Mouse (Mus musculus) liver, embryonic 16.5 days (tissue): Measurements from ENCODE around the gene Cnr2. TPM values are rescaled to one million over a fixed set of nuclear protein-coding genes. Genes with fewer than 3 reads are reported as not detected.
A peak's percentile ranks its signal among the peaks of the same experiment; 100 is the strongest.

Experiments used
- ATAC-seq: fragments of 200-750 bp; cut with Nextera tagmentation; 2 replicates; pipeline ENCODE4 v1.8.0; 2017; ENCODE audit warnings: low read depth, mild to moderate bottlenecking, moderate number of reproducible peaks, moderate library complexity
- H3K27ac ChIP-seq: fragments of 300-500 bp; sonication (generic); 2 replicates; pipeline ENCODE4 v1.5.1; 2014; ENCODE audit warnings: mild to moderate bottlenecking, low read length
- H3K27me3 ChIP-seq: fragments of 300-500 bp; sonication (generic); 2 replicates; pipeline ENCODE4 v1.6.1; 2014; ENCODE audit warnings: low read depth, low read length, mixed read lengths; ENCODE audit not compliant: control insufficient read depth, insufficient read depth
- H3K36me3 ChIP-seq: fragments of 300-500 bp; sonication (generic); 2 replicates; pipeline ENCODE4 v1.6.1; 2014; ENCODE audit warnings: mild to moderate bottlenecking; ENCODE audit not compliant: control insufficient read depth, insufficient read depth
- H3K4me1 ChIP-seq: fragments of 300-500 bp; sonication (generic); 2 replicates; pipeline ENCODE4 v1.6.1; 2014; ENCODE audit warnings: low read depth, low read length, mixed read lengths; ENCODE audit not compliant: control insufficient read depth
- H3K4me2 ChIP-seq: fragments of 300-500 bp; sonication (generic); 2 replicates; pipeline ENCODE4 v1.6.1; 2014; ENCODE audit warnings: low read depth, low read length, mixed read lengths
- H3K4me3 ChIP-seq: fragments of 300-500 bp; sonication (generic); 2 replicates; pipeline ENCODE4 v1.5.1; 2014; ENCODE audit warnings: low read depth, mild to moderate bottlenecking, low read length
- H3K9ac ChIP-seq: fragments of 300-500 bp; sonication (generic); 2 replicates; pipeline ENCODE4 v1.6.1; 2014; ENCODE audit warnings: low read depth, low read length
- H3K9me3 ChIP-seq: fragments of 300-500 bp; sonication (generic); replicated peaks from 2 replicates; pipeline ENCODE4 v1.6.1; 2016; ENCODE audit warnings: low read length; ENCODE audit not compliant: control insufficient read depth
- WGBS: fragments of 180-500 bp; shearing (Covaris S2); extraction: QIAGEN DNeasy Blood & Tissue Kit; methylation state at CpG from one replicate; pipeline ENCODE4 v1.1.7; 2014; ENCODE audit not compliant: insufficient replicate concordance; 5-methylcytosine and 5-hydroxymethylcytosine counted together
- polyA plus RNA-seq: library from polyadenylated mRNA; unstranded; fragments of >200 nt; fragmentation: Nextera tagmentation; extraction: Ambion mirVana; gene quantifications from 2 replicates; pipeline ENCODE4 v1.2.1, GENCODE M21; 2015

The Cnr2 gene
- polyA plus RNA-seq, 1 experiment from 2014 or later: 2.9 TPM

DNA sequence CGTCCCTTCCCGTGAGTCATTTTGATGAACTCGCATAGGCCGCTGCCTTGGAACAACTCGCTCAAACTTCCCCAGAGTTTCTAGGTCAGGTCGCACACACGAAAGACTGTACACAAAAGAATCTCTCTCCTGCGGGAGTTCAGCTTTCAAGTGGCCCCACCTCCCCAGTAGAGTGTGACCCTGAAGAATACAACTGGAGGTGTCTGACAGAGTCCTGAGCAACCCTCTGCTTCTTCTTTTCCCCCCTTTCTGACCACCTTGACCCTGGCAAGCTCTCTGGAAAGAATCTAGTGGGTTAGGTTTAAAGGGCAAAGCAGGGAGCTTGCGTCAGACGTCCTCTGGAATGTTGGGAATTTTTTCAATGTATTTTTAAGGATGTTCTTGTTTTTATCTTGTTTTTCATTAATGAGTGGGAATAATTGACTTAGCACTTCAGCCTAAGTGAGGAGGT lies 11.8 kb upstream of the Cnr2 start:
- H3K4me1 ChIP-seq: peaks cover 4% of the 10 kb centered on the region
- H3K9me3 ChIP-seq: no peaks in the 10 kb centered on the region
- no peak overlapping the region for H3K4me3 ChIP-seq
- H3K27me3 ChIP-seq: no peaks in the 10 kb centered on the region
- peak overlapping the region; percentile 17; the same call in 1 of the 2 replicates for H3K27ac ChIP-seq
- no peaks in the 10 kb centered on the region for H3K36me3 ChIP-seq
- WGBS: 56% methylated on average over 10 of the region's 10 CpGs
- H3K9ac ChIP-seq: no peak overlapping the region
- no peak for ATAC-seq
- H3K4me2 ChIP-seq: no peak overlapping the region

- no peaks in the 10 kb centered on the region for H3K27me3 ChIP-seq
- no peak overlapping the region for H3K4me3 ChIP-seq
- ATAC-seq: no peak
- WGBS: 43% methylated on average over 7 of the region's 7 CpGs
- H3K4me2 ChIP-seq: no peak overlapping the region
- peaks cover 4% of the 10 kb centered on the region for H3K4me1 ChIP-seq
- no peak overlapping the region for H3K9ac ChIP-seq
- no peaks in the 10 kb centered on the region for H3K36me3 ChIP-seq
- no peak overlapping the region for H3K27ac ChIP-seq
- H3K9me3 ChIP-seq: no peaks in the 10 kb centered on the region
Measured at GRCm38 (mm10) chr4:135883881-135884516, 11.2 kb upstream of the Cnr2 start.

DNA sequence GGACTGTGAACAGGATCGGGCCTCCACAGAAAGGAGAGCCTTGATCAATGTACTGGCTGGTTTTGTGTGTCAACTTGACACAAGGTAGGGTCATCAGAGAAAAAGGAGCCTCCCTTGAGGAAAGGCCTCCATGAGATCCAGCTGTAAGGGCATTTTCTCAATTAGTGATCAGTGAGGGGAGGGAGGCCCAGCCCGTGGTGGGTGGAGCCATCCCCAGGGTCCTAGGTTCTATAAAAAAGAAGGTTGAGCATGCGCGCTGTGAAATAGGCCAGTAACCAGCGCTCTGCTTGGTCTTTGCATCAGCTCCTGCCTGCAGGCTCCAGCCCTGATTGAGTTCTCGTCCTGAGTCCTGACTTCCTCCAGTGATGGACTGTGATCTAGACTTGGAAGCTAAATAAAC lies 10.7 kb upstream of the Cnr2 start:
- H3K9ac ChIP-seq: no peak overlapping the region

GRCm38 (mm10) chr4:135885676-135886075 lies 9.5 kb upstream of the Cnr2 start:
- Histone ChIP-seq H3K4me2 (no peak overlapping the region), H3K9ac (no peak overlapping the region), H3K27ac (no peak overlapping the region), H3K36me3 (no peaks in the 10 kb centered on the region), H3K27me3 (no peaks in the 10 kb centered on the region), H3K9me3 (no peaks in the 10 kb centered on the region), H3K4me3 (no peak overlapping the region), H3K4me1 (peaks cover 4% of the 10 kb centered on the region)
- WGBS: 76% methylated on average over 12 of the region's 12 CpGs
- ATAC-seq: no peak

More for the DNA sequence above, 10.7 kb upstream of the Cnr2 start:
- no peak overlapping the region for H3K27ac ChIP-seq
- H3K4me3 ChIP-seq: no peak overlapping the region
- H3K36me3 ChIP-seq: no peaks in the 10 kb centered on the region
- no peaks in the 10 kb centered on the region for H3K9me3 ChIP-seq
- peaks cover 4% of the 10 kb centered on the region for H3K4me1 ChIP-seq
- H3K4me2 ChIP-seq: no peak overlapping the region
- no peaks in the 10 kb centered on the region for H3K27me3 ChIP-seq
- no peak for ATAC-seq
- 63% methylated on average over 6 of the region's 6 CpGs for WGBS

- no peak overlapping the region for H3K4me3 ChIP-seq
- H3K27me3 ChIP-seq: no peaks in the 10 kb centered on the region
- 63% methylated on average over 4 of the region's 4 CpGs for WGBS
- no peak for ATAC-seq
- H3K4me2 ChIP-seq: no peak overlapping the region
- no peak overlapping the region for H3K9ac ChIP-seq
- H3K4me1 ChIP-seq: peaks cover 4% of the 10 kb centered on the region
- H3K27ac ChIP-seq: no peak overlapping the region
- no peaks in the 10 kb centered on the region for H3K36me3 ChIP-seq
- no peaks in the 10 kb centered on the region for H3K9me3 ChIP-seq
Measured at GRCm38 (mm10) chr4:135886184-135886583, 9.0 kb upstream of the Cnr2 start.

DNA sequence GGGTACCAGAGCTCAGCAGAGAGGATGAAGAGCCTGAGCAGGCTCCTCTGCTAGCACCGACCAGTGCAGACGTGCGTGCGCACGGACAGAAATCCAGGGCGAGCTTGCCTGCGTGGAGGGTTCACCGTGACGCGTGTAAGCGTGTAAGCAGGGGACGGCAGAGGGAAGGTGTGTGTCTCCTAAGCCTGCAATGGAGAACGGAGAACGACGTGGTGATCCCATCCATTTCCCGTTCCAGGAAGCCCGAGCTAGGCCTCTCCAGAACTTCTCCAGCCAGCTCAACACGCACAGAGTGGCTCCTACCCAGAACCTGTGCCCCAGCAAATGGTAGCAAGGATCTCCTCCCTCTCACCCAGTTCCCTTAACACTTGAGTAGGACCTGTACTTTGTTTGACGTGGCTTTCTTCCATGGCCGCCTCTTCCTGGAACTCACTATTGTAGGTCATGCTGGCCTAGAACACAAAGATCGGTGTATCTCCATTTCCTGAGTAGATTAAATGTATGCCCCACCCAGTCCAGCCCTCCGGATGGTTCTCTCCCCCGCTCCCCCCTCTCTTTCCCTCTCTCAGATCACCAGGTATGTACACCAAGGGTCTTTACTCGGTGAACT lies 6.6 kb upstream of the Cnr2 start:
- H3K4me1 ChIP-seq: peaks cover 7% of the 10 kb centered on the region
- no peaks in the 10 kb centered on the region for H3K9me3 ChIP-seq
- no peak overlapping the region for H3K4me2 ChIP-seq
- WGBS: 75% methylated on average over 24 of the region's 24 CpGs
- H3K9ac ChIP-seq: no peak overlapping the region
- no peak overlapping the region for H3K27ac ChIP-seq
- ATAC-seq: no peak
- no peaks in the 10 kb centered on the region for H3K36me3 ChIP-seq
- H3K27me3 ChIP-seq: no peaks in the 10 kb centered on the region
- no peak overlapping the region for H3K4me3 ChIP-seq

DNA sequence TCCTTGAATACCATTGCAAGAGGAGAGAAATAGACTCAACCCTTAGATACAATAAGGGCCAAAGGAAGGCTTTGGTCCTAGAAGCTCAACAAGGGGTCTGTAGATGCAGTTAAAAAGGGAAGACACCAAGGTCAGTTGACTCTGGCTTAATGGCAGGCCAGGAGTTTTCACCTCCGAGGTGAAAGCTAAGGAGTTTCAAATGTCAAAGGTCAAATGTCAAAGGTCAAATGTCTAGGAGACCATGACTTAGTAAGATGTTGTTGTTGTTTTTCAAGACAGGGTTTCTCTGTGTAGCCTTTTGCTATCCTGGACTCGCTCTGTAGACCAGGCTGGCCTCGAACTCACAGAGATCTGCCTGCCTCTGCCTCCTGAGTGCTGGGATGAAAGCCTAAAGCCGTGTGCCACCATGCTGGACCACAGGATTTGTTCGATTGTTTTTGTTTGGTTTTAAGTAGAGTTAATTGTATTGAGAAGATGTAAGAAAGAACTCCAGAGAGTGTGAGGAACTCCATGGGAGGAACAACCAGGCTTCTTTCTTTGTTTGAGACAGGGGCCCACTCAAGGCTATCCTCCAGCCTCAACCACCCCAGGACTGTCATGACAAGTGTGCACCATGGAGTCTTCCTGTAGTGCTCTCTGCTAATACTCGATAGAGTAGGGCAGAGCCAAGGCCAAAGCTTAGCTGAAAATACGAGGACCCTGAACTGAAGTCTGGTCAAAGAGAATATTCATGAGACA lies 5.9 kb upstream of the Cnr2 start:
- H3K9ac ChIP-seq: no peak overlapping the region
- no peaks in the 10 kb centered on the region for H3K9me3 ChIP-seq
- ATAC-seq: no peak
- no peak overlapping the region for H3K4me2 ChIP-seq
- H3K27ac ChIP-seq: no peak overlapping the region
- H3K36me3 ChIP-seq: no peaks in the 10 kb centered on the region
- H3K4me1 ChIP-seq: peaks cover 5% of the 10 kb centered on the region
- 63% methylated on average over 7 of the region's 7 CpGs for WGBS
- no peaks in the 10 kb centered on the region for H3K27me3 ChIP-seq
- no peak overlapping the region for H3K4me3 ChIP-seq

- no peak overlapping the region for H3K9ac ChIP-seq
Measured at GRCm38 (mm10) chr4:135889884-135890283, 5.3 kb upstream of the Cnr2 start.

GRCm38 (mm10) chr4:135891539-135891938 lies 3.7 kb upstream of the Cnr2 start:
- Histone ChIP-seq H3K4me3 (no peak overlapping the region), H3K4me2 (no peak overlapping the region), H3K36me3 (no peaks in the 10 kb centered on the region), H3K9ac (no peak overlapping the region), H3K27me3 (no peaks in the 10 kb centered on the region), H3K9me3 (no peaks in the 10 kb centered on the region), H3K27ac (no peak overlapping the region), H3K4me1 (peaks cover 23% of the 10 kb centered on the region)
- no peak for ATAC-seq
- WGBS: 48% methylated on average over 2 of the region's 2 CpGs

More at GRCm38 (mm10) chr4:135889884-135890283, 5.3 kb upstream of the Cnr2 start:
- Histone ChIP-seq H3K4me1 (peaks cover 7% of the 10 kb centered on the region), H3K4me3 (no peak overlapping the region), H3K27ac (no peak overlapping the region), H3K9me3 (no peaks in the 10 kb centered on the region), H3K36me3 (no peaks in the 10 kb centered on the region), H3K4me2 (no peak overlapping the region), H3K27me3 (no peaks in the 10 kb centered on the region)
- WGBS: 1% methylated on average over 4 of the region's 4 CpGs
- ATAC-seq: peak; percentile 75
